Mouse (Mus musculus): ENCODE results near the gene Btbd17.

- TF ChIP-seq HCFC1 (IDR thresholded peaks at IDR 0.05; ENCODE audit: borderline replicate concordance, insufficient read depth, low read length) (no peak), ZNF384 (IDR thresholded peaks at IDR 0.05; ENCODE audit: low read depth, low read length) (no peak), CHD2 (IDR thresholded peaks at IDR 0.05; ENCODE audit: low read depth, low read length) (no peak), ZC3H11A (IDR thresholded peaks at IDR 0.05; ENCODE audit: borderline replicate concordance, low read depth, low read length) (no peak)
Measured at GRCm38 (mm10) chr11:114769911-114770310, 25.8 kb downstream of the Btbd17 start.

Data from ES-E14 (cell line).